Mouse (Mus musculus): ENCODE measurements around the gene 4930442H23Rik.

The 4930442H23Rik gene

GRCm38 (mm10) chr10:81145778-81146177 lies 37.9 kb downstream of the 4930442H23Rik start:
- DNase-seq (ENCODE audit: low spot score in 2 of 2) = no peak

- no peak for DNase-seq (ENCODE audit: low spot score in 2 of 2)
Measured at GRCm38 (mm10) chr10:81145307-81145706, 38.3 kb downstream of the 4930442H23Rik start.

GRCm38 (mm10) chr10:81144667-81145066 lies 39.0 kb downstream of the 4930442H23Rik start:
- DNase-seq (ENCODE audit: low spot score in 2 of 2) = no peak

- no peak for DNase-seq (ENCODE audit: low spot score in 2 of 2)
Measured at GRCm38 (mm10) chr10:81143845-81144437, 39.7 kb downstream of the 4930442H23Rik start.

- DNase-seq (ENCODE audit: low spot score in 2 of 2) = no peak
Measured at GRCm38 (mm10) chr10:81143157-81143633, 40.5 kb downstream of the 4930442H23Rik start.

- DNase-seq (ENCODE audit: low spot score in 2 of 2) = no peak
Measured at GRCm38 (mm10) chr10:81142551-81142981, 41.1 kb downstream of the 4930442H23Rik start.

- DNase-seq (ENCODE audit: low spot score in 2 of 2) = no peak
Measured at GRCm38 (mm10) chr10:81141455-81142210, 42.0 kb downstream of the 4930442H23Rik start.

GRCm38 (mm10) chr10:81140717-81141454 lies 42.8 kb downstream of the 4930442H23Rik start:
- peak; percentile 39 to 47 for DNase-seq (ENCODE audit: low spot score in 2 of 2)

- DNase-seq (ENCODE audit: low spot score in 2 of 2) = no peak
Measured at GRCm38 (mm10) chr10:81140005-81140404, 43.6 kb downstream of the 4930442H23Rik start.

- DNase-seq (ENCODE audit: low spot score in 2 of 2) = no peak
Measured at GRCm38 (mm10) chr10:81139529-81139846, 44.2 kb downstream of the 4930442H23Rik start.

- no peak for DNase-seq (ENCODE audit: low spot score in 2 of 2)
Measured at GRCm38 (mm10) chr10:81138821-81139528, 44.7 kb downstream of the 4930442H23Rik start.

- peak; percentile 73 to 76 for DNase-seq (ENCODE audit: low spot score in 2 of 2)
Measured at GRCm38 (mm10) chr10:81138131-81138782, 45.4 kb downstream of the 4930442H23Rik start.

GRCm38 (mm10) chr10:81137252-81138130 lies 46.2 kb downstream of the 4930442H23Rik start:
- peak; percentile 98 to 99 for DNase-seq (ENCODE audit: low spot score in 2 of 2)

GRCm38 (mm10) chr10:81136706-81137231 lies 46.9 kb downstream of the 4930442H23Rik start:
- DNase-seq (ENCODE audit: low spot score in 2 of 2) = peak; percentile 75 to 79

- peak; percentile 82 to 84 for DNase-seq (ENCODE audit: low spot score in 2 of 2)
Measured at GRCm38 (mm10) chr10:81135831-81136705, 47.6 kb downstream of the 4930442H23Rik start.

GRCm38 (mm10) chr10:81134966-81135681 lies 48.5 kb downstream of the 4930442H23Rik start, which contains the start of gene Zbtb7a:
Gene Zbtb7a, plus strand, starts transcription at chr10:81135220.
- DNase-seq (ENCODE audit: low spot score in 2 of 2) = peak; percentile 64 to 67

GRCm38 (mm10) chr10:81134181-81134587 lies 49.5 kb downstream of the 4930442H23Rik start:
- peak; percentile 95 for DNase-seq (ENCODE audit: low spot score in 2 of 2)
